Mouse (Mus musculus): ENCODE measurements around the gene Rpl9-ps6.

DNA sequence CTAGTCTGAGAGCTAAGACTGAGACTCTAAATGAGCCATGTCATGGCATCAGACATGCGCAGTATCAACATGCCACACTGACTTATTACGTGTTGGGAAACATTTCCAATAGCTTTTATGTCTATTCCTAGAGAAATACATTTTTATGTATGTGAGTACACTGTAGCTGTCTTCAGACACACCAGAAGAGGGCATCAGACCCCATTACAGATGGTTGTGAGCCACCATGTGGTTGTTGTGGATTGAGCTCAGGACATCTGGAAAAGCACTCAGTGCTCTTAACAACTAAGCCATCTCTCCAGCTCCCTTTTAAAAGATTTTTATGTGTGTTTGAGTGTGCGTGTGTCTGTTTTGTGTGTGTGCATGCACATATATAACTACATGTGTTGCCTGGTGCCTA lies 26.0 kb upstream of the Rpl9-ps6 start:
- TF ChIP-seq CTCF (IDR thresholded peaks at IDR 0.05; ENCODE audit: low read depth) (no peak), EP300 (IDR thresholded peaks at IDR 0.05; ENCODE audit: low read depth) (no peak)
